Mouse (Mus musculus) urinary bladder, adult 2 months (tissue): ENCODE measurements around the gene Ptprm. TPM values are rescaled to one million over a fixed set of nuclear protein-coding genes. Genes with fewer than 3 reads are reported as not detected.

Experiments used
- DNase-seq: peaks from one replicate; pipeline ENCODE4 v3.0.0; 2022; ENCODE audit warnings: low spot score
- polyA plus RNA-seq: library from polyadenylated mRNA; depleted of rRNA; stranded (reverse); fragments of >200 nt; gene quantifications from 2 replicates; pipeline ENCODE4 v1.2.3, GENCODE M21; 2012

Gene Ptprm
- polyA plus RNA-seq, 1 experiment, result 15.0 TPM

DNA sequence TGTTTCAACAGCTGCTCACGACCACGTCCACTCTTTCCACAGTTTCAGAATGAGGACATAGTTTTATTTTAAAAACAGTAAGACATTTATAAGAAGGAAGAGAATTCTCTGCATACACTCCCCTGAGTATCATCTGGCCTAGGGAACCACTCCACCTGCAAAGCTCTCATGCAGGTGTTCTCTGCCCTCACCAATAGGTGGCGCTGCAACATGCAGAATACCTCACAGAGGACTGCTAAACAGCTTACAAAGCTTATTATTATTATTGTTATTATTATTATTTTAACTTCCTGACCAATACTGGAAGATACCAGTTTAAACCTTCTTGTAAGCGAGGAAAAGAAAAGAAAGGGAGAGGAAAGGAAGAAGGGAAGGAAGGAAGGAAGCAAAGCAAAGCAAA lies 673.6 kb downstream of the Ptprm start:
- DNase-seq, result no peak

DNA sequence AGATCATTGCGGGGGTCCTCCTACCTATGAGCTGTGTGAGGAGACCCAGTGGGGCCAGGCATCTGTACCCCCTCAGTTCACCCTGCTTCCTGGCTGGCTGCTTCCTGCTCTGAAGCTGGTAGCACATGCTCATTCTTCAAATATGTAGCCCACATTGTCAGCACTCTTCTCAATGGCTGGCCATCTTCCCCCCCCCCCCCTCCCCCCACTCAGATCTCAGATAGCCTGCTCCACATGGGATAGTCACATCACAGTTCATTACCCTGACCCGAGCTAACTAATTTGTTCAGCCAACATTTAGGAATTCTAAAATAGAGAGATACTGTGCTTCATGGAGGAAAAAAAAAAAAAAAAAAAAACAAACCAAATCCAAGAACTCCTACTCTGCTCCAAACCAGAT lies 679.6 kb downstream of the Ptprm start:
- DNase-seq, result no peak

DNA sequence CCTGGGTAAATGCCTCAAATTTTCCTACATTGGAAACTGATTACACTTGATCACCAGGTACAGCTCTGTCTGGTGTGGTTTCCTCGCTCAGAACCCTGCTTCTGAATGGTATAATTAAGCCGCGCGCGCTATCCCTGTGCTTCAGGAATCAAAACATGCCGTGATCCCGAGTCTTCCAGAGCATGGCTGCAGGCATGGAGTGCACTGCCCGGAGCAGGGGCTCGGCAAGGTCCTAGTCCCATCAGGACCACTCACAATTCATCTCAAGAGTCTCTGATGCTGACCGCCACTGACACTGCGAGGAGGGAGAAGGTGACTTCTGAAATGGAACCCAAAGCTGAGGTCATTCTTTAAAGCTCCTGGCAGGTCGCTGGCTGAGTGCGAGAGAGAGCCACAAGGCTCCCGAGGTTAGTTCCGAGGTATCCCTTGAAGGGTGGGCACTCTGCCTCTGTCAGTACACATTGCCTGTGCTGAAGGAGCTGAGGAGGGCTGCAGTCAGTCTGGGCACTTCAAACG lies 682.5 kb downstream of the Ptprm start:
- DNase-seq, result no peak

DNA sequence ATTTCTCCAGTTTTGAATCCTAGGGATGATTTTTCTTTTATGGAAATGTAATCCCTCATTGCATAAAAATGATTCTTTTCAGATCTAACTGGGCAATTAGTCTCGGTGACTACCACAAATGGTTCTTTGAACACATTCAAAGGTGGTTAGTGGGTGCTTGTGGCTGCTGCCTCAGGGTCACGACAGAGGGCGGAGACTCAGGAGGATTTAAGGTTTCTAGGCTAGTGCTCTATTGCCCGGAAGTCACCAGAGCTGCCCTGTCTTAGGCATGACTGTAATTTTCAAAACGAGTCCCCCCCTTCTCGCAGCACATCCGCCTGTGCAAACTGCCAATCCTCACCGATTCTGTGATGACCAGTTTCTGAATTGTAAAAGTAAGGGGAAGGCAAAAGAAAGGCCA lies 683.0 kb downstream of the Ptprm start:
- no peak for DNase-seq

DNA sequence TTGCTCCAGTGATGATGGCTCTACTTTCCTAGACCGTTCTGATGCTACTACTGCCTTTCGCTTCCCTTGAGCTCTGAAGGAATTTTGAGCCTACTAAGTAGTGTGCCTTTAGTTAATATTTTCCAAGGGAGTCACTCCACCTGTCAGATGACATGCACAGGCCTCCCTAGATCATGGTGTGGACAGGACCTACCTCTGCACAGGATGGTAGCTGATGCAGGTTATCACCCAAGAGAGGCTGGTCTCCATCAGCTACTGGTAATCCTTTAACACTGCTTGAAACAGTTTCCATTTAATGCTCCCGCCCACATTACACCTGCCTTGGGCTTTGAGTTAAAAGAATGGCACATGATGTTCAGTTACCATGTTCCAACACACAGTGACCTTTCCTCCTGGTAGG lies 688.5 kb downstream of the Ptprm start:
- DNase-seq, result no peak

DNA sequence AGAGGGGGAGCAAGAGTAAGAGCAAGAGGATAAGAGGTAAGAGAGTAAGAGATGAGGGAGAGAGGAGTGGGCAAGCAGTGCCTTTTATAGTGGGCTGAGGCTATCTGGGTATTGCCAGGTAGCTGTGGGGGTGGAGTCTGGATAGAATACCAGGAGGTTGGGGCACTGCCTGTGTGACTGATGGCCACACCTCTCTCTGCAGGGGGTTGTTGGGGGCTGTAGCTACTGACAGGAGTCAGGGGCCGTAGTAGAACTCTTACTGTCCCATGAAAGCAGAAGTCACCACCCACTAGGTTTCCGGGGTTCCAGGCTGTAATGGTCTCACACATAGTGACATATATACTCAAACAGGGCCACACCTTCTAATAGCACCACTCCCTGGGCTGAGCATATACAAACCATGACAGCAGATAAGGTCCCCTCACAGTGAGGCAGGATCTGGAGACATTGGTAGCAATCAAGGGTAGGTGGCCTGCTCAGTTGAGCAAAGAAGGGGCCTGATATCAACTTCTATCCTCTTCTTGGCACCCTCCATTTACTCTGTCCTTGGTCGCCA lies 689.0 kb downstream of the Ptprm start:
- DNase-seq, result no peak

DNA sequence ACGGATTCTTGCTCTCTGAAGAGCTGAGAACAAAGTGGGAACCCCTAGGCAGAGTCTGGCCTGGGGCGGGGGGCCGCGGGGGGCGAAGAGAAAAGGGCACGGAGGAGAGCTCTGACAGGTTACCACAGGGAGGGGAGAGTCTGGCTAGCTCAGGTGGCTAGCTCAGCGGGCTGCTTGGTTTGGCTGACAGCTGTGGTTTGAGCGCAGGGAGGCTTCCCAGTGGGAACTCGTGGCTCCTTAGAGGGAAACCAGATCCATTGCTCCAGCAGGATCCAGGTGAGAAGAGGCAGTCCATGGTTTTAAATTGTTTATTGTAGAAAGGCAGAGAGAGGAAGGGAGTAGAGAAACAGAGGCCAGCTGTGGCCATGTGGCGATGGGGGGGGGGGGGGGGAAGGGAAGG lies 689.5 kb downstream of the Ptprm start:
- DNase-seq, result no peak

DNA sequence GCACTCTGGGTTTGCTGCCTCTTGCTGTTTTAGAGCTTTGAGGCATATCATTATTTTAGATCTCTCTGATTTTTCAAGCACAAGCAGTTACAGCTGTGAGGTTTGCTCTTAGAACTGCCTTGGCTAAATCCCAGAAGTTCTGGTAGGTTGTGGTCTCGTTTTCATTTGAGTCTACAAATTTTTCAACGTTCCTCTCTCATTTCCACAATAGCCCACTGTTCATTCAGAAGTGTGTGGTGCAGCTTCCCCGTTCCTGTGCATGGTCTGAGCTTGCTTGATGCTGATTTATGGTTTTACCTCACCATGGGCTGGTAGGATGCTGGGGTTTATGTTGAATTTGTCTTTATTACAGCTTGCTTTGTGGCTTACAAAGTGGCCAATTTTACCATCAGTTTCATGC lies 695.0 kb downstream of the Ptprm start:
- no peak for DNase-seq

DNA sequence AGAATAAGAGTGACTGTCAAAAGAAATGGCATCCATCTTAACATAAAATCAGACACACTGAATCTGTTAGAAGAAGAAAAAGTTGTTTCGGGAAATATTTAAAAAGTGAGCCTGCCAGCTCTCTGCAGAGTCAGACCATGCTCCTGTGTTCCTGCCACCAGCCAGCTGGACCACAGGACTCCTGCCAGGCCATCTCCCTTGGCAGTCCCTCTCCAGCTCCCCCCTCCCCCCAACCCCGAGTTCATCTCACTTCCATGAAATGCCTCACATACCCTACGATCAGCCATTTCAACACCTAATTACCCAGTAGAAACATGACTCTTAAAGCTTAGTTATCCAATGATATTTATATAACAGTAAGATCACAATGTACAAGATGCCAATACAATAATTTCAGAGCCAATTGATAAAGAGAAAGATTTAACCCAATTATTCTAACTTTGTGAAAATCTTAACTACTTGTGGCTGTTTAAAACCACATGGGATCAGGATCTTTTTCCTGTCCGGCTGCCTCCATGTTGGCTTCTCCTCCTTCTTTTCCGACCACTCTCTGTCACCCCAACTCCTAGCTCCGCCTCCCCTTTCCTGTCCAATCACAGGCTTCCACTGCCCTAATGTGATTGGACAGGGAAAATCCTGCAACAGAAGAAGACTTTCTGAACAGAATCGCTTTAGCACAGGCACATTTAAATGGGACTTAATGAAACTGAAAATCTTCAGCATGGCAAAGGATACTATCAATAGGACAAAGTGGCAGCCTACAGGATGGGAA lies 716.1 kb downstream of the Ptprm start:
- DNase-seq, result no peak

DNA sequence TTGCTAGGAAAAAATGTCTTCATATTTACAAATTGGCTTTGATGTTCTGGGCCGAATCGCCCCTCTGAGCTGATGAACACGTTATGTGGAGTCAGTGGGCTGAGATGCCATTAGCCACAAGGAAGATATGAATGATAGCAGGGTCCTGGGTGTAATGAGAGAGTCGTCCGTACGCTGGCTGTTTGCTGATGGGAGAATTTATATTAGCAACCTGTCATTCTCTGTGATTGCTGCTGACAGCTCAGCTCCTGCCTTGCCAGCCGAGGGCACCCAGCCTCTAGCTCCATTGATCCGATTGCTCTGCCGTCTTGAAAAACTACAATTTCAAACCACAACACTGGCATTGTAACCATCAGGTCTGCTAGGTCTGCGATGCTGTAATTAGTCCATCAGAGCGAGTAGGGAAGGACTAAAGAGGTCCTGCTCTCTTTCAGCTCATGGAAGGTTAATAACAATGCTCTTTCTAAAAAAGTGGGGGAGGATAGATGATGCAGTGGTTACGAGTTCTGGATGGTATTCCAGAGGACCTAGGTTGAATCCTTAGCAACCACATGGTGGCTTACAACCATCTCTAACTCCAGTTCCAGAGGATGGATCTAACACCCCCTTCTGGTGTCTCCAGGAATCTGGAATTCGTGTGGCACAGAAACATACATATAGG lies 734.1 kb downstream of the Ptprm start:
- DNase-seq, result no peak

DNA sequence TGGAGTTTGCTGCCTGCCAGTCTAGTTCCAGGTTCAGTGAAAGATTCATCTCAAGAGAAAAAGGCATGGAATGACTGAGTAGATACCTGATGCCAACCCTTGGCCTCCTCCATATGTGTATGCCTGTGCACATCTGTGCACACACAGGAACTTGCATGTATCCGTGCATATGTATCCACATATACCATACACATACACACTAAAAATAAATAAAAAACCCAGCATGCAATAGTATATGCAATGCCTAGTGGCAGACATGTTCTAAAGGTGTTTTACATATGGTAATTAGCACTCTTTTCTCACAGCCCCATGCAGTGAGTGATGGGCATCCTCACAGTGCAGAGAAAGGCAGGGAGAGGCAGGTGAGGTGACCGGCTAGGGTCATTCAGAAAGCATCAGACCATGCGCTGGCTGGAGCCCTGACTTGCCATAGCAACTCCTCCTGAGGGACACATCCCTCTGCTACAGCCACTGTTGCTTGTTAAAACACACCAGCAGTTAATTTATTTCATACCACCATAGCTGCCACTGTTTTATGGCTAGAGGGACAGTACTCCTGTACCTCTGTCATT lies 734.9 kb downstream of the Ptprm start:
- DNase-seq, result no peak
